Mouse (Mus musculus): ENCODE results near the gene Ubxn11. TPM values are rescaled to one million over a fixed set of nuclear protein-coding genes. Genes with fewer than 3 reads are reported as not detected.

Ubxn11 gene
- 0.09 and 0.34 TPM in 2 replicates for total RNA-seq (2014; rRNA removed)
- 0.66 and 1.2 TPM in 2 replicates for polyA plus RNA-seq (2012; rRNA removed)

GRCm38 (mm10) chr4:134101979-134102741 is at the start of gene Ubxn11:
Ubxn11 (plus strand) TSS chr4:134102570.
- H3K36me3 ChIP-seq (ENCODE audit: control insufficient read depth, insufficient read depth, low read length): no peaks in the 10 kb centered on the region
- peak within 1 kb of the TSS; percentile 91 for H3K4me3 ChIP-seq (ENCODE audit: insufficient read depth, low read depth, low read length)
- no peak within 1 kb of the TSS for H3K27ac ChIP-seq (replicated peaks; ENCODE audit: insufficient read depth, low read depth, low read length)
- no peaks in the 10 kb centered on the region for H3K4me1 ChIP-seq (ENCODE audit: control insufficient read depth, insufficient read depth, low read length)
- peak; percentile 84 for DNase-seq (ENCODE audit: extremely low read depth, low read depth, low spot score)
- H3K27me3 ChIP-seq (ENCODE audit: control insufficient read depth, insufficient read depth, low read length): no peaks in the 10 kb centered on the region
- WGBS: 19% methylated on average over 34 of the region's 34 CpGs
- H3K9ac ChIP-seq (ENCODE audit: low read depth, low read length): peak within 1 kb of the TSS; percentile 81
- TF ChIP-seq CTCF (IDR thresholded peaks at IDR 0.05; ENCODE audit: low read depth, low read length): no peak
- H3K79me2 ChIP-seq (ENCODE audit: control insufficient read depth, insufficient read depth, low read length): no peaks in the 10 kb centered on the region

- DNase-seq (ENCODE audit: extremely low read depth, low read depth, low spot score): no peak
- Histone ChIP-seq H3K79me2 (ENCODE audit: control insufficient read depth, insufficient read depth, low read length) (no peaks in the 10 kb centered on the region), H3K9ac (ENCODE audit: low read depth, low read length) (no peak within 1 kb of the TSS), H3K4me3 (ENCODE audit: insufficient read depth, low read depth, low read length) (no peak within 1 kb of the TSS), H3K36me3 (ENCODE audit: control insufficient read depth, insufficient read depth, low read length) (no peaks in the 10 kb centered on the region), H3K27me3 (ENCODE audit: control insufficient read depth, insufficient read depth, low read length) (no peaks in the 10 kb centered on the region), H3K27ac (replicated peaks; ENCODE audit: insufficient read depth, low read depth, low read length) (no peak within 1 kb of the TSS), H3K4me1 (ENCODE audit: control insufficient read depth, insufficient read depth, low read length) (no peaks in the 10 kb centered on the region)
- 85% methylated on average over 3 of the region's 3 CpGs for WGBS
- TF ChIP-seq CTCF (IDR thresholded peaks at IDR 0.05; ENCODE audit: low read depth, low read length) (no peak), POLR2A (IDR thresholded peaks at IDR 0.05; ENCODE audit: extremely low read depth, insufficient read depth, low read length) (no peak)
These were observed 48.8 kb upstream of the Ubxn11 start, which contains the start of gene Zfp683 for GRCm38 (mm10) chr4:134053538-134053937. Zfp683 (plus strand) TSS chr4:134053838.

GRCm38 (mm10) chr4:134058166-134058715 is 44.1 kb upstream of the Ubxn11 start:
- 26% methylated on average over 14 of the region's 14 CpGs for WGBS

GRCm38 (mm10) chr4:134058908-134059307 is 43.5 kb upstream of the Ubxn11 start:
- no peaks in the 10 kb centered on the region; the same call in 1 of the 2 replicates for H3K4me1 ChIP-seq (ENCODE audit: control insufficient read depth, insufficient read depth, low read length)
- no peak overlapping the region for H3K27ac ChIP-seq (replicated peaks; ENCODE audit: insufficient read depth, low read depth, low read length)
- H3K36me3 ChIP-seq (ENCODE audit: control insufficient read depth, insufficient read depth, low read length): no peaks in the 10 kb centered on the region
- no peak for TF ChIP-seq POLR2A (IDR thresholded peaks at IDR 0.05; ENCODE audit: extremely low read depth, insufficient read depth, low read length)
- TF ChIP-seq CTCF (IDR thresholded peaks at IDR 0.05; ENCODE audit: low read depth, low read length): no peak
- no peak overlapping the region for H3K4me3 ChIP-seq (ENCODE audit: insufficient read depth, low read depth, low read length)
- H3K79me2 ChIP-seq (ENCODE audit: control insufficient read depth, insufficient read depth, low read length): no peaks in the 10 kb centered on the region
- DNase-seq (ENCODE audit: extremely low read depth, low read depth, low spot score): no peak
- H3K9ac ChIP-seq (ENCODE audit: low read depth, low read length): no peak overlapping the region
- WGBS: 79% methylated on average over 6 of the region's 6 CpGs
- no peaks in the 10 kb centered on the region for H3K27me3 ChIP-seq (ENCODE audit: control insufficient read depth, insufficient read depth, low read length)

More at GRCm38 (mm10) chr4:134058166-134058715, 44.1 kb upstream of the Ubxn11 start:
- DNase-seq (ENCODE audit: extremely low read depth, low read depth, low spot score): no peak
- TF ChIP-seq CTCF (IDR thresholded peaks at IDR 0.05; ENCODE audit: low read depth, low read length) (no peak), POLR2A (IDR thresholded peaks at IDR 0.05; ENCODE audit: extremely low read depth, insufficient read depth, low read length) (no peak)
- H3K36me3 ChIP-seq (ENCODE audit: control insufficient read depth, insufficient read depth, low read length): no peaks in the 10 kb centered on the region
- H3K4me3 ChIP-seq (ENCODE audit: insufficient read depth, low read depth, low read length): peak overlapping the region; percentile 34; the same call in 1 of the 2 replicates
- H3K4me1 ChIP-seq (ENCODE audit: control insufficient read depth, insufficient read depth, low read length): no peaks in the 10 kb centered on the region; the same call in 1 of the 2 replicates
- H3K9ac ChIP-seq (ENCODE audit: low read depth, low read length): no peak overlapping the region
- H3K27me3 ChIP-seq (ENCODE audit: control insufficient read depth, insufficient read depth, low read length): no peaks in the 10 kb centered on the region
- H3K27ac ChIP-seq (replicated peaks; ENCODE audit: insufficient read depth, low read depth, low read length): no peak overlapping the region
- H3K79me2 ChIP-seq (ENCODE audit: control insufficient read depth, insufficient read depth, low read length): no peaks in the 10 kb centered on the region

- Histone ChIP-seq H3K4me3 (ENCODE audit: insufficient read depth, low read depth, low read length) (no peak within 1 kb of the TSS; the same call in 1 of the 2 replicates), H3K9ac (ENCODE audit: low read depth, low read length) (no peak within 1 kb of the TSS), H3K27ac (replicated peaks; ENCODE audit: insufficient read depth, low read depth, low read length) (peak within 1 kb of the TSS; percentile 38; the same call in 1 of the 2 replicates), H3K79me2 (ENCODE audit: control insufficient read depth, insufficient read depth, low read length) (no peaks in the 10 kb centered on the region), H3K36me3 (ENCODE audit: control insufficient read depth, insufficient read depth, low read length) (no peaks in the 10 kb centered on the region), H3K4me1 (ENCODE audit: control insufficient read depth, insufficient read depth, low read length) (no peaks in the 10 kb centered on the region; the same call in 1 of the 2 replicates), H3K27me3 (ENCODE audit: control insufficient read depth, insufficient read depth, low read length) (no peaks in the 10 kb centered on the region)
- WGBS: 51% methylated on average over 28 of the region's 28 CpGs
- no peak for TF ChIP-seq POLR2A (IDR thresholded peaks at IDR 0.05; ENCODE audit: extremely low read depth, insufficient read depth, low read length)
- no peak for TF ChIP-seq CTCF (IDR thresholded peaks at IDR 0.05; ENCODE audit: low read depth, low read length)
- peak; percentile 12 for DNase-seq (ENCODE audit: extremely low read depth, low read depth, low spot score)
These were observed 42.1 kb upstream of the Ubxn11 start, which contains the start of gene Crybg2 for GRCm38 (mm10) chr4:134060135-134060865. Crybg2 (plus strand) TSS chr4:134060815.
